Mouse (Mus musculus): ENCODE data around the gene Olfr1446. TPM values are rescaled to one million over a fixed set of nuclear protein-coding genes. Genes with fewer than 3 reads are reported as not detected.

Olfr1446 gene
- total and polyA plus RNA-seq, 3 experiments: not detected

GRCm38 (mm10) chr19:12838507-12838906 lies 54.8 kb downstream of the Olfr1446 start:
- Histone ChIP-seq H3K27me3 (ENCODE audit: control insufficient read depth in 1 of 2, insufficient read depth in 2 of 2, low read length in 2 of 2) (no peaks in the 10 kb centered on the region), H3K9ac (ENCODE audit: control insufficient read depth, low read depth, low read length, poor library complexity, severe bottlenecking) (no peak overlapping the region), H3K36me3 (ENCODE audit: control insufficient read depth in 1 of 2, insufficient read depth in 2 of 2, low read length in 2 of 2) (peaks cover 0 to 16% of the 10 kb centered on the region in 2 experiments; a peak in 2 of 4 replicates), H3K4me3 (ENCODE audit: control insufficient read depth in 1 of 2, insufficient read depth in 1 of 2, low read depth in 2 of 2, low read length in 2 of 2) (no peak overlapping the region), H3K79me2 (ENCODE audit: control insufficient read depth, insufficient read depth, low read length, poor library complexity) (no peaks in the 10 kb centered on the region), H3K4me1 (ENCODE audit: control insufficient read depth in 1 of 2, insufficient read depth in 2 of 2, low read length in 2 of 2) (peaks cover 2 to 8% of the 10 kb centered on the region in 2 experiments; a peak in 3 of 4 replicates), H3K9me3 (replicated peaks; ENCODE audit: insufficient read depth, low read length) (no peaks in the 10 kb centered on the region), H3K27ac (ENCODE audit: control insufficient read depth, low read depth, low read length) (no peak overlapping the region)
- no peak for TF ChIP-seq POLR2AphosphoS5 (IDR thresholded peaks at IDR 0.05; ENCODE audit: borderline replicate concordance, low read depth, low read length)
- TF ChIP-seq KAT2A (conservative IDR thresholded peaks at IDR 0.05; ENCODE audit: low read depth, low read length): no peak
- no peak for TF ChIP-seq ZKSCAN1 (IDR thresholded peaks at IDR 0.05; ENCODE audit: low read depth, low read length)
- TF ChIP-seq MAZ (IDR thresholded peaks at IDR 0.05; ENCODE audit: low read depth, low read length): no peak
- TF ChIP-seq ETS1 (IDR thresholded peaks at IDR 0.05; ENCODE audit: low read depth, low read length): no peak
- no peak for TF ChIP-seq USF2 (IDR thresholded peaks at IDR 0.05; ENCODE audit: borderline replicate concordance in 1 of 2, insufficient read depth in 1 of 2, low read depth in 1 of 2, low read length in 2 of 2)
- DNase-seq (ENCODE audit: low read depth, low spot score): no peak

Other genes starting within 250 kb of the Olfr1446 start
- not detected in 2 replicates for gene Olfr1442, start 223.1 kb downstream of the Olfr1446 start, total RNA-seq (2012; rRNA removed)
- not detected for gene Olfr1442, start 223.1 kb downstream of the Olfr1446 start, polyA plus RNA-seq (2012; ENCODE audit: insufficient read depth in 1 of 2, insufficient read length in 2 of 2, low read depth in 1 of 2, low replicate concordance in 2 of 2, missing spikeins in 1 of 2)
- gene Olfr1443, start 215.4 kb downstream of the Olfr1446 start, total RNA-seq (2012; rRNA removed): not detected in 2 replicates
- gene Olfr1443, start 215.4 kb downstream of the Olfr1446 start, polyA plus RNA-seq (2012; ENCODE audit: insufficient read depth in 1 of 2, insufficient read length in 2 of 2, low read depth in 1 of 2, low replicate concordance in 2 of 2, missing spikeins in 1 of 2): not detected
- not detected in 2 replicates for gene Keg1, start 197.7 kb downstream of the Olfr1446 start, total RNA-seq (2012; rRNA removed)
- gene Keg1, start 197.7 kb downstream of the Olfr1446 start, polyA plus RNA-seq (2012; ENCODE audit: insufficient read depth in 1 of 2, insufficient read length in 2 of 2, low read depth in 1 of 2, low replicate concordance in 2 of 2, missing spikeins in 1 of 2): not detected
- gene Cntf, start 127.9 kb downstream of the Olfr1446 start, total RNA-seq (2012; rRNA removed): 2.5 and 3.2 TPM in 2 replicates
- 1 to 10 TPM in 1 of 2 experiments, not detected in 1; 8.2 TPM for gene Cntf, start 127.9 kb downstream of the Olfr1446 start, polyA plus RNA-seq (2012; ENCODE audit: insufficient read depth in 1 of 2, insufficient read length in 2 of 2, low read depth in 1 of 2, low replicate concordance in 2 of 2, missing spikeins in 1 of 2)
- gene Zfp91, start 97.4 kb downstream of the Olfr1446 start, total RNA-seq (2012; rRNA removed): 31.6 and 32.3 TPM in 2 replicates
- gene Zfp91, start 97.4 kb downstream of the Olfr1446 start, polyA plus RNA-seq (2012; ENCODE audit: insufficient read depth in 1 of 2, insufficient read length in 2 of 2, low read depth in 1 of 2, low replicate concordance in 2 of 2, missing spikeins in 1 of 2): 100 to 1,000 TPM in 1 of 2 experiments, 10 to 100 TPM in 1; 51.7 to 148 TPM
- gene Lpxn, start 97.3 kb downstream of the Olfr1446 start, total RNA-seq (2012; rRNA removed): 9.9 and 12.9 TPM in 2 replicates
- gene Lpxn, start 97.3 kb downstream of the Olfr1446 start, polyA plus RNA-seq (2012; ENCODE audit: insufficient read depth in 1 of 2, insufficient read length in 2 of 2, low read depth in 1 of 2, low replicate concordance in 2 of 2, missing spikeins in 1 of 2): 10 to 100 TPM in 1 of 2 experiments, not detected in 1; 12.3 TPM
- gene Gm5244, start 46.8 kb downstream of the Olfr1446 start, total RNA-seq (2012; rRNA removed): not detected in 2 replicates
- under 1 TPM in 1 of 2 experiments, not detected in 1; 0.13 TPM for gene Gm5244, start 46.8 kb downstream of the Olfr1446 start, polyA plus RNA-seq (2012; ENCODE audit: insufficient read depth in 1 of 2, insufficient read length in 2 of 2, low read depth in 1 of 2, low replicate concordance in 2 of 2, missing spikeins in 1 of 2)
- gene Olfr1444, start 36.2 kb downstream of the Olfr1446 start, total RNA-seq (2012; rRNA removed): not detected in 2 replicates
- gene Olfr1444, start 36.2 kb downstream of the Olfr1446 start, polyA plus RNA-seq (2012; ENCODE audit: insufficient read depth in 1 of 2, insufficient read length in 2 of 2, low read depth in 1 of 2, low replicate concordance in 2 of 2, missing spikeins in 1 of 2): under 1 TPM in 1 of 2 experiments, not detected in 1; 0.04 TPM
- gene Olfr1445, start 9.7 kb downstream of the Olfr1446 start, total RNA-seq (2012; rRNA removed): not detected in 2 replicates
- gene Olfr1445, start 9.7 kb downstream of the Olfr1446 start, polyA plus RNA-seq (2012; ENCODE audit: insufficient read depth in 1 of 2, insufficient read length in 2 of 2, low read depth in 1 of 2, low replicate concordance in 2 of 2, missing spikeins in 1 of 2): not detected
- not detected in 2 replicates for gene Olfr1447, start 10.2 kb upstream of the Olfr1446 start, total RNA-seq (2012; rRNA removed)
- not detected for gene Olfr1447, start 10.2 kb upstream of the Olfr1446 start, polyA plus RNA-seq (2012; ENCODE audit: insufficient read depth in 1 of 2, insufficient read length in 2 of 2, low read depth in 1 of 2, low replicate concordance in 2 of 2, missing spikeins in 1 of 2)
- not detected in 2 replicates for gene Olfr1448, start 30.9 kb upstream of the Olfr1446 start, total RNA-seq (2012; rRNA removed)
- not detected for gene Olfr1448, start 30.9 kb upstream of the Olfr1446 start, polyA plus RNA-seq (2012; ENCODE audit: insufficient read depth in 1 of 2, insufficient read length in 2 of 2, low read depth in 1 of 2, low replicate concordance in 2 of 2, missing spikeins in 1 of 2)
- gene Olfr1449, start 37.3 kb upstream of the Olfr1446 start, total RNA-seq (2012; rRNA removed): not detected in 2 replicates
- gene Olfr1449, start 37.3 kb upstream of the Olfr1446 start, polyA plus RNA-seq (2012; ENCODE audit: insufficient read depth in 1 of 2, insufficient read length in 2 of 2, low read depth in 1 of 2, low replicate concordance in 2 of 2, missing spikeins in 1 of 2): not detected
- gene Olfr1450, start 56.7 kb upstream of the Olfr1446 start, total RNA-seq (2012; rRNA removed): not detected in 2 replicates
- gene Olfr1450, start 56.7 kb upstream of the Olfr1446 start, polyA plus RNA-seq (2012; ENCODE audit: insufficient read depth in 1 of 2, insufficient read length in 2 of 2, low read depth in 1 of 2, low replicate concordance in 2 of 2, missing spikeins in 1 of 2): not detected
- gene Olfr1451, start 101.5 kb upstream of the Olfr1446 start, total RNA-seq (2012; rRNA removed): not detected in 2 replicates
- gene Olfr1451, start 101.5 kb upstream of the Olfr1446 start, polyA plus RNA-seq (2012; ENCODE audit: insufficient read depth in 1 of 2, insufficient read length in 2 of 2, low read depth in 1 of 2, low replicate concordance in 2 of 2, missing spikeins in 1 of 2): not detected
- not detected in 2 replicates for gene Olfr1453, start 134.8 kb upstream of the Olfr1446 start, total RNA-seq (2012; rRNA removed)
- not detected for gene Olfr1453, start 134.8 kb upstream of the Olfr1446 start, polyA plus RNA-seq (2012; ENCODE audit: insufficient read depth in 1 of 2, insufficient read length in 2 of 2, low read depth in 1 of 2, low replicate concordance in 2 of 2, missing spikeins in 1 of 2)
- gene Olfr1454, start 167.1 kb upstream of the Olfr1446 start, total RNA-seq (2012; rRNA removed): not detected in 2 replicates
- gene Olfr1454, start 167.1 kb upstream of the Olfr1446 start, polyA plus RNA-seq (2012; ENCODE audit: insufficient read depth in 1 of 2, insufficient read length in 2 of 2, low read depth in 1 of 2, low replicate concordance in 2 of 2, missing spikeins in 1 of 2): not detected
- not detected in 2 replicates for gene Olfr1457, start 204.4 kb upstream of the Olfr1446 start, total RNA-seq (2012; rRNA removed)
- not detected for gene Olfr1457, start 204.4 kb upstream of the Olfr1446 start, polyA plus RNA-seq (2012; ENCODE audit: insufficient read depth in 1 of 2, insufficient read length in 2 of 2, low read depth in 1 of 2, low replicate concordance in 2 of 2, missing spikeins in 1 of 2)
- gene Olfr1458, start 213.3 kb upstream of the Olfr1446 start, total RNA-seq (2012; rRNA removed): not detected in 2 replicates
- gene Olfr1458, start 213.3 kb upstream of the Olfr1446 start, polyA plus RNA-seq (2012; ENCODE audit: insufficient read depth in 1 of 2, insufficient read length in 2 of 2, low read depth in 1 of 2, low replicate concordance in 2 of 2, missing spikeins in 1 of 2): not detected